Mouse (Mus musculus) testis, adult 2 months (tissue): Measurements from ENCODE around the gene Gm10840. TPM values are rescaled to one million over a fixed set of nuclear protein-coding genes. Genes with fewer than 3 reads are reported as not detected.

ENCODE experiments used
- H3K27ac ChIP-seq: fragments of 200-500 bp; 2 replicates; pipeline ENCODE4 v1.5.1; 2012; ENCODE audit warnings: low read depth, low read length; ENCODE audit not compliant: control insufficient read depth, insufficient read depth
- H3K27me3 ChIP-seq: fragments of 200-500 bp; 2 replicates; pipeline ENCODE4 v1.6.1; 2012; ENCODE audit warnings: mild to moderate bottlenecking, low read length, moderate library complexity; ENCODE audit not compliant: control insufficient read depth, insufficient read depth
- H3K36me3 ChIP-seq: fragments of 200-500 bp; 2 replicates; pipeline ENCODE4 v1.6.1; 2012; ENCODE audit warnings: mild to moderate bottlenecking, low read length; ENCODE audit not compliant: control insufficient read depth, insufficient read depth
- H3K4me1 ChIP-seq: fragments of 200-500 bp; 2 replicates; pipeline ENCODE4 v1.6.1; 2012; ENCODE audit warnings: low read length; ENCODE audit not compliant: control insufficient read depth, insufficient read depth
- H3K4me3 ChIP-seq: fragments of 200-500 bp; 2 replicates; pipeline ENCODE4 v1.5.1; 2012; ENCODE audit warnings: low read depth, mild to moderate bottlenecking, low read length, moderate library complexity, mixed read lengths; ENCODE audit not compliant: control insufficient read depth
- CTCF ChIP-seq: fragments of 200-500 bp; IDR thresholded peaks from 2 replicates; pipeline ENCODE4 v1.5.1; 2012; ENCODE audit warnings: low read depth, mild to moderate bottlenecking, inconsistent platforms, low read length, moderate library complexity; ENCODE audit not compliant: control insufficient read depth, insufficient read depth, insufficient replicate concordance
- POLR2A ChIP-seq: fragments of 200-500 bp; IDR thresholded peaks from 2 replicates; pipeline ENCODE4 v1.6.1; 2012; ENCODE audit warnings: low read depth, mild to moderate bottlenecking, inconsistent platforms, low read length, moderate library complexity; ENCODE audit not compliant: control insufficient read depth
- polyA plus RNA-seq: library from polyadenylated mRNA; depleted of rRNA; stranded (reverse); fragments of >200 nt; gene quantifications from 2 replicates; pipeline ENCODE4 v1.2.3, GENCODE M21; 2012; rRNA removed

The Gm10840 gene
- polyA plus RNA-seq, 1 experiment: 124 TPM

DNA sequence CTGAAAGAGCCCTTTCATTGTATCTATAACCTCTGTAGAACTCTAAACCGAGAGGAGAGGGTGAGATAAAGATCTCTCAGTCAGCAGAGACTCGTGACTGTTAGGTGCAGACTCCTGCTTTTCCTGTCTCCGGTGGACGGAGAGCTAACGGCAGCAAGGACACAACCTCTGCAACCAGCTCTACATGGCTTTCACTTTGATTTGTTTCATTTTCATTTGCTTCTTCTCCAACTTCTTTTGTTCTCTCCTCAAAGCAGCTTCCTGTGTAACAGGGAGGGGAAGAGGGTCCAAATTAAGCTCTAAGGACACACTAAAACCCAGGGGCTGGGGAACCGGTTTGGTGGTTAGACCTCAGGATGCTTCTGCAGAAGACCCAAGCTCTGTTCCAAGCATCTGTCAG lies 40.1 kb downstream of the Gm10840 start:
- H3K27ac ChIP-seq: no peak overlapping the region
- no peaks in the 10 kb centered on the region for H3K4me1 ChIP-seq
- TF ChIP-seq CTCF (no peak), POLR2A (no peak)

DNA sequence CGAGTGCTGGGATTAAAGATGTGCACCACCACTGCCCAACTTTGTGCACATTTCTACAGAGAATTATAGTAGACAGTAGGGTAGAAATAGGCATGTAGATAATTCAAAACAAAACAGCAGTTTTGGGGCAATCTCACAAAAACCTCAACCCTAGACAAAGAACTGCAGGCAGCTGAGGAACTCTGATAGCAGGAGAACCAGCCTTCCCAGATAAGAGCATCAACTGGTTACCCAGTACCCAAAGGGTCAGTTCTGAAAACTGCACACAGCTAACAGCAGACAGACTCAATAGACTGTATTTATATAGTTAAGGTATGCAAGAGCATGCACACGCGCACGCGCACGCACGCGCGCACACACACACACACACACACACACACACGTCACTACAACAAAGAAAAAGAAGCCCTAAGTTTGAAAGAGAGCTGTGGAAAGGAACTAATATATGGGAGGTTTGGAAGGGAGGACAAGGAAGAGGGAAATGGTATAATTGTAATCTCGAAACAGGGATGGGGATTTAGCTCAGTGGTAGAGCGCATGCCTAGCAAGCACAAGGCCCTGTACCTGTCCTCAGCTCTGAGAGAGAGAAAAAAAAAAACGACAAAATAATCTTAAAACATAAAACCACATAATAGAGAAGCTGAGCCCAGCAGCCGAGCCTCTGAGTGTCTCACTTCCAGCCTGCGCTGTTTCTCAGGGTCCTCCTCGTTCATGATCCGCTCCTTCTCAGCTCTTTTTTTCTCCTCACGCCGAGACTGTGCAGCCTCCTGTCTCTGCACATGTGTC lies 40.9 kb downstream of the Gm10840 start:
- no peak overlapping the region for H3K4me3 ChIP-seq
- no peak for TF ChIP-seq CTCF
- no peak overlapping the region for H3K27ac ChIP-seq
- H3K4me1 ChIP-seq: no peaks in the 10 kb centered on the region
- H3K36me3 ChIP-seq: peaks cover 2% of the 10 kb centered on the region
- H3K27me3 ChIP-seq: no peaks in the 10 kb centered on the region

More for the DNA sequence above, 40.1 kb downstream of the Gm10840 start:
- Histone ChIP-seq H3K4me3 (no peak overlapping the region), H3K27me3 (no peaks in the 10 kb centered on the region), H3K36me3 (peaks cover 2% of the 10 kb centered on the region)

DNA sequence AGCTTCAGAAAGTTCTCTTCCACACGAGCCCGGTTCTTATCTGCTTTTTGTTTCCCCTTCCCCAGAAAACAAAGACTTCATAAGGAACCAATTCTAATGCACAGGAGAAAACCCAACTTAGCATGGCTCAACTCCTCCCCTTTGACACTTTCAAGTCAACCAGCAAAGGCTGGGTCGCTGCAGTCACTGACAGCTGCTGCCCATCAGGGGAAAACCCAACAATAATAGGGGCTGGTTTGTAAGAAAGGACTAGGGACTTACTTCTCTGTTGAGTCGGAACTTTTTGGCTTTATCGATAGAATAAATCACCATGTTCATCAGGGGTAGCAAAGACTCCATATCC lies 41.4 kb downstream of the Gm10840 start, which contains the start of gene Strada:
TSS of gene Strada (minus strand) at position 46 of the 343 bp plus-strand sequence.
- no peak within 1 kb of the TSS for H3K4me3 ChIP-seq
- no peak within 1 kb of the TSS for H3K27ac ChIP-seq
- H3K4me1 ChIP-seq: no peaks in the 10 kb centered on the region
- peaks cover 2% of the 10 kb centered on the region for H3K36me3 ChIP-seq
- TF ChIP-seq CTCF (no peak), POLR2A (no peak)
- no peaks in the 10 kb centered on the region for H3K27me3 ChIP-seq

Other genes with a start within 250 kb of the Gm10840 start
- gene Cyb561, start 207.5 kb upstream of the Gm10840 start, polyA plus RNA-seq: 21.8 and 36.1 TPM in 2 replicates
- gene Ace, start 192.9 kb upstream of the Gm10840 start, polyA plus RNA-seq: 389 and 421 TPM in 2 replicates
- gene Ace3, start 166.2 kb upstream of the Gm10840 start, polyA plus RNA-seq: 78.7 and 82.6 TPM in 2 replicates
- gene Kcnh6, start 152.7 kb upstream of the Gm10840 start, polyA plus RNA-seq: 0.41 and 0.46 TPM in 2 replicates
- gene Dcaf7, start 124.0 kb upstream of the Gm10840 start, polyA plus RNA-seq: 65.9 and 66.7 TPM in 2 replicates
- gene Taco1, start 94.8 kb upstream of the Gm10840 start, polyA plus RNA-seq: 3.5 and 4.3 TPM in 2 replicates
- gene Map3k3, start 76.2 kb upstream of the Gm10840 start, polyA plus RNA-seq: 10.5 and 11.3 TPM in 2 replicates
- 1,077 and 1,168 TPM in 2 replicates for gene Limd2, start within 50 bp of the Gm10840 start, polyA plus RNA-seq
- gene Strada, start 41.3 kb downstream of the Gm10840 start, polyA plus RNA-seq: 153 and 157 TPM in 2 replicates
- gene Ccdc47, start 55.5 kb downstream of the Gm10840 start, polyA plus RNA-seq: 8.2 and 11.0 TPM in 2 replicates
- 12.0 and 13.2 TPM in 2 replicates for gene Ddx42, start 56.1 kb downstream of the Gm10840 start, polyA plus RNA-seq
- 16.0 and 17.2 TPM in 2 replicates for gene Ftsj3, start 95.2 kb downstream of the Gm10840 start, polyA plus RNA-seq
- gene Psmc5, start 95.3 kb downstream of the Gm10840 start, polyA plus RNA-seq: 81.2 and 90.9 TPM in 2 replicates
- 74.7 and 74.9 TPM in 2 replicates for gene Smarcd2, start 112.1 kb downstream of the Gm10840 start, polyA plus RNA-seq
- gene Tcam1, start 115.8 kb downstream of the Gm10840 start, polyA plus RNA-seq: 92.3 and 97.5 TPM in 2 replicates
- gene Gh, start 141.0 kb downstream of the Gm10840 start, polyA plus RNA-seq: not detected in 2 replicates
- gene Cd79b, start 153.9 kb downstream of the Gm10840 start, polyA plus RNA-seq: 0.09 and 0.16 TPM in 2 replicates
- 0.51 and 1.1 TPM in 2 replicates for gene Scn4a, start 192.4 kb downstream of the Gm10840 start, polyA plus RNA-seq
- 0.40 and 0.49 TPM in 2 replicates for gene Prr29, start 204.6 kb downstream of the Gm10840 start, polyA plus RNA-seq
- 1.2 and 1.7 TPM in 2 replicates for gene Icam2, start 227.2 kb downstream of the Gm10840 start, polyA plus RNA-seq